Mouse (Mus musculus): ENCODE measurements around the gene Lgals3bp. TPM values are rescaled to one million over a fixed set of nuclear protein-coding genes. Genes with fewer than 3 reads are reported as not detected.

Lgals3bp gene
- polyA plus RNA-seq, 1 experiment from 2014 or later = 0.68 TPM

DNA sequence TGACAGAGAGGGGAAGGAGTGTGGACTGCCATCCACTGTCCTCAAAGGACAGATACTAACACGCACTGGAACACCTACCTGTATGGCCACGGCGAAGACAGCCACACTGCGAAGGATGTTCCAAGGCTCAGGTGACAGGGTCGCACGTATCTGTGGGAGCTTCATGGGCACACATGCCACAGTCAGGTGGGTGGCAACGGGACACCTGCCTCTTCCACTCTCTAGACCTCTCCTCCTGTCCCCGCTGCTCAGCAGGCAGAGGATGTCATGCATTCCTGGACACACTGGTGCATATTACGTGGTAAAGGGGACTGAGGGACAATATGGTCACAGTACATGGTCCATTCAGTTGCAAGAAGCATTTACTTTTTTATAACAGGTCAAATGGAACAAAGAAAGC, 15.6 kb upstream of the Lgals3bp start:
- Histone ChIP-seq H3K27me3 (ENCODE audit: low read depth, poor library complexity, severe bottlenecking) (no peaks in the 10 kb centered on the region), H3K36me3 (peaks cover 39% of the 10 kb centered on the region), H3K9me3 (replicated peaks) (no peaks in the 10 kb centered on the region), H3K4me3 (peak overlapping the region; percentile 99), H3K4me1 (peaks cover 40% of the 10 kb centered on the region), H3K27ac (replicated peaks) (no peak overlapping the region)
- DNase-seq (ENCODE audit: low spot score) = no peak
- 96% methylated on average over 9 of the region's 9 CpGs for WGBS

DNA sequence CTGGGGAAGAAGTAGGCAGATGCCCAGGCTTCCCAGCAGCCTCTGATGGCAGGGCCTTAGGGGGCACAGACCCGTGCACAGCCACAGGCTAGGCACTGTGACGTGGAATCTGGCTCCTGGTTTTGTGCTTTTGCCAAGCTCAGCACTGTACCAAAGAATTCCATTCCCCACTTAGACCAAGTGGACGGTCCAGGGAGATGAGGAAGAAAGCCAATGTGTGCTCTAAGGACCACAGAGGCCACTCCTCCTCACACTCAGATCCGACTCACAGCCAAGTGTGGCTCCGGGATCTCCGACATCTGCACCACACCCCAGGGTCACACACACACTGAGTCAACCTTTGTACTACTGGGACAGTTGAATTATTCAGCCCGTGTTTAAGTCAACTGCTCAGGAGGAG, 14.2 kb upstream of the Lgals3bp start:
- H3K4me1 ChIP-seq = peaks cover 40% of the 10 kb centered on the region
- 90% methylated on average over 7 of the region's 7 CpGs for WGBS
- H3K27me3 ChIP-seq (ENCODE audit: low read depth, poor library complexity, severe bottlenecking) = no peaks in the 10 kb centered on the region
- no peak overlapping the region for H3K4me3 ChIP-seq
- no peak overlapping the region for H3K27ac ChIP-seq (replicated peaks)
- DNase-seq (ENCODE audit: low spot score) = no peak
- H3K36me3 ChIP-seq = peaks cover 51% of the 10 kb centered on the region
- H3K9me3 ChIP-seq (replicated peaks) = no peaks in the 10 kb centered on the region

DNA sequence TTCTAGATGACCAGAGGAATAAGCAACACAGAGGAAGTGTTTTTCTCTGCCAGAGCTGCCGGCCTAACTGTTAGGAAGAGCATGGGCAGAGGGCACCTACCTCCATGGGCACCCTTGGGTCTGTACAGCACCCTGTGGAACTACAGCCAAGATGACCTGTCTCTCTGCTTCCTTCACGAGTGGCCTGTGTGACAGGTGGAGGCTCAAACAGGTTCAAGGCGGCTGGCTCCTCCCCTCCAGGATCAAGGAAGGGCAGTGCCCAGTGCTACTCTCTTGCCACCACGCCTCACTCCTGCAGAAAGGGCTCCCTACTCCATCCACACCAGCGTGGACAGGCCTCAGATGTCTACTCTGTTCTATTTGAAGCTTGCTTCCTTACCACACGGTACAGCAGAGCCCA, 13.7 kb upstream of the Lgals3bp start:
- Histone ChIP-seq H3K36me3 (peaks cover 55% of the 10 kb centered on the region), H3K4me3 (no peak overlapping the region), H3K4me1 (peaks cover 40% of the 10 kb centered on the region), H3K27me3 (ENCODE audit: low read depth, poor library complexity, severe bottlenecking) (no peaks in the 10 kb centered on the region), H3K27ac (replicated peaks) (no peak overlapping the region), H3K9me3 (replicated peaks) (no peaks in the 10 kb centered on the region)
- no peak for DNase-seq (ENCODE audit: low spot score)
- WGBS = 89% methylated on average over 6 of the region's 6 CpGs

DNA sequence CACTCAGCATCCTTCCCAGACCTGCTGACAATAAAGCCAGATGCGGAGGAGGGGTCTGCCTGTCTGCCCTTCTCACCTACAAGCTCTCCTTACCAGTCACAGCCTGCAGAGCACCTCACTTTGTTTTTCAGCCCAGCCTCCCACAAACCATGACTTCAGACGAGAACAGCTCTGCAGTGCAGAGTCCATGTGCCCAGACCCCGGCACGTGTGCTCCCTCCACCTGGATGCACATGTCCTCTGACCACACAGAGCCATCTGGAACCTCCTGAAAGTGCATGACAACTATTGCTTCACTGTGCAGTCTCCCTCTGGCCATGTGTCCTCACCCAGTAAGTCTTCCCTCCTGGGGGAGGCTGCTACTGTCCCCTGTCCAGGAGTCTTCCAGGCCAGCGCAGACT, 12.4 kb upstream of the Lgals3bp start:
- no peaks in the 10 kb centered on the region for H3K27me3 ChIP-seq (ENCODE audit: low read depth, poor library complexity, severe bottlenecking)
- WGBS = 93% methylated on average over 5 of the region's 5 CpGs
- peaks cover 69% of the 10 kb centered on the region for H3K36me3 ChIP-seq
- no peaks in the 10 kb centered on the region for H3K9me3 ChIP-seq (replicated peaks)
- peaks cover 29% of the 10 kb centered on the region for H3K4me1 ChIP-seq
- no peak overlapping the region for H3K27ac ChIP-seq (replicated peaks)
- DNase-seq (ENCODE audit: low spot score) = no peak
- H3K4me3 ChIP-seq = no peak overlapping the region

DNA sequence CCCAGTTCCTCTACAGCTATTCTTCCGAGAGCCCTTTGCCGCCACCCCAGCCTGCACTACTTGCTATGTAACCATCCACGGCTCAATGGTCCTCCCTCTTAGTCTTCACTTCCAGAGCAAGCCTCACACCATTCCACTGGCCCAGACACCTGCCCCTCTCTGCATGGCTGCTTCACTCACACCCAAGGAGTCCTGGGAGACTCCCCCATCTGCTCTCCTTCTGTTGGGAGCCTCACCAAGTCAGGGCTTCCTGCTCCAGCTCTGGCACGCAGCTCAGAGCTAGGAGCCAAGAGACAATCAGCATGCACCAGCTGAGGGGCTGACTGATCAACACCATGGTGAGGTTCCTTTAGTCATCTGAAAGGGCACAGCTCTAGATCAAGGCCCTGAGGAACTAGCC, 11.2 kb upstream of the Lgals3bp start:
- 90% methylated on average over 4 of the region's 4 CpGs for WGBS
- Histone ChIP-seq H3K4me3 (no peak overlapping the region), H3K4me1 (peaks cover 17% of the 10 kb centered on the region), H3K27me3 (ENCODE audit: low read depth, poor library complexity, severe bottlenecking) (no peaks in the 10 kb centered on the region), H3K9me3 (replicated peaks) (no peaks in the 10 kb centered on the region), H3K36me3 (peaks cover 81% of the 10 kb centered on the region), H3K27ac (replicated peaks) (no peak overlapping the region)
- no peak for DNase-seq (ENCODE audit: low spot score)

DNA sequence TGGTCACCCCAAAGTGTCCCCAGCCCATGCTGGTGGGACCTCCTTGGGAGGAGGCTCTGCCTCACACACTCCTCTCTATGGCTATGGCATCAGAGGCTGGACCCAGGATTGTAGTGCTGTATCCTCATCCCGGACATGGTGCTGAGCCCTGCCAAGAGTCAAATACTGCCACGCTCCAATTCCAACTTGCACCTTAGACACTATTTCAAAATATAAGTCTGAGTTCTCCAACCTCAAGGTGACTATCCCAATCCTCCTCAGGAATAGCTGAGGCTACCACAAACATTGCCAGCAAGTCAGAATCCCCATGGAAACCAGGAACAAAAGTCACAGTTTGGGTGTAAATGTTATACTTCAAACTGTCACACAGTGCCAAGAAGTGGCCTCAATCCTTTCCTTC, 10.7 kb upstream of the Lgals3bp start:
- Histone ChIP-seq H3K36me3 (peaks cover 85% of the 10 kb centered on the region), H3K9me3 (replicated peaks) (no peaks in the 10 kb centered on the region), H3K4me1 (peaks cover 13% of the 10 kb centered on the region), H3K27ac (replicated peaks) (no peak overlapping the region), H3K4me3 (no peak overlapping the region), H3K27me3 (ENCODE audit: low read depth, poor library complexity, severe bottlenecking) (no peaks in the 10 kb centered on the region)
- no peak for DNase-seq (ENCODE audit: low spot score)
- WGBS = 96% methylated on average over 2 of the region's 2 CpGs

DNA sequence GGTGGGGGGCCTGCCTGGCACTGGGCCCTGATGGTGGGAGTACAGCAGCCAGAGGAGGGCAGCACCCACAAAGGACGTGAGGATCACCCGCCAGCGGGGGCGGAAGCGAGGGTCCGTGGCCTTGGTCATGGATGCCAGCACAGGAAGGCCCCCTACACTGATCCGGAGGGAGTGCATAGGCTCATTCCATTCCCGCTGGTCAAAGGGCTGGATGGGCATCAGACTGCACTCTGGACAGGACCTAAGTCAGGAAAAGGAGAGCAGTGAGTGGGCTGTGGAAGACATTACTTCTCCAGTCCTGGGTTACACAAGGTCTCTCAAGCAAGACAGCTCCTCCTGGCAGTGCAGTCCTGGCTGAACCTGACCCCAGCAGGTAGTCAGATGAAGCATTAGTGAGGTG, 9.4 kb upstream of the Lgals3bp start:
- Histone ChIP-seq H3K4me1 (no peaks in the 10 kb centered on the region), H3K9me3 (replicated peaks) (no peaks in the 10 kb centered on the region), H3K27ac (replicated peaks) (no peak overlapping the region), H3K4me3 (no peak overlapping the region), H3K27me3 (ENCODE audit: low read depth, poor library complexity, severe bottlenecking) (no peaks in the 10 kb centered on the region), H3K36me3 (peaks cover 92% of the 10 kb centered on the region)
- 93% methylated on average over 8 of the region's 8 CpGs for WGBS
- DNase-seq (ENCODE audit: low spot score) = no peak

DNA sequence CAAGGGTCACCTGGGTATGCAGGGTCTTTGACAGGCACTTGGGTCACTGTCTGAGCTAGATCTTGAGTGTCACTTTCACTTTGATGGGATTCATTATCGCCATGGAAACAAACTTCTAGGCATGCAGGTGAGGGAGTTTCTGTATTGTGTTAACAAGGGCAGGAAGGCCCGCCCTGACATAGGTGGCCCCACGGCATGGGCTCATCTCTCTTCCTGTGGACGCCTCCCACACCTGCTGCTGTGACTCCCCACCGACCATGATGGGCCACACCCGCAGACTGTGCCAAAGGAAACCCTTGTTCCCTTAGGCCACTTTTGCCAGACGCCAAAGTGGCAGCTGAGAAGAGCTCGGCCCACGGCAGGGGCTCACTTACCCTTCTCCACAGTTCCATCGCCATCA, 8.6 kb upstream of the Lgals3bp start:
- DNase-seq (ENCODE audit: low spot score) = no peak
- no peak overlapping the region for H3K27ac ChIP-seq (replicated peaks)
- 95% methylated on average over 10 of the region's 10 CpGs for WGBS
- no peaks in the 10 kb centered on the region for H3K9me3 ChIP-seq (replicated peaks)
- H3K4me1 ChIP-seq = 0 out of 2 replicates have a peak, but pooled peaks cover 3% of the 10 kb centered on the region
- no peak overlapping the region for H3K4me3 ChIP-seq
- peaks cover 92% of the 10 kb centered on the region for H3K36me3 ChIP-seq
- no peaks in the 10 kb centered on the region for H3K27me3 ChIP-seq (ENCODE audit: low read depth, poor library complexity, severe bottlenecking)

DNA sequence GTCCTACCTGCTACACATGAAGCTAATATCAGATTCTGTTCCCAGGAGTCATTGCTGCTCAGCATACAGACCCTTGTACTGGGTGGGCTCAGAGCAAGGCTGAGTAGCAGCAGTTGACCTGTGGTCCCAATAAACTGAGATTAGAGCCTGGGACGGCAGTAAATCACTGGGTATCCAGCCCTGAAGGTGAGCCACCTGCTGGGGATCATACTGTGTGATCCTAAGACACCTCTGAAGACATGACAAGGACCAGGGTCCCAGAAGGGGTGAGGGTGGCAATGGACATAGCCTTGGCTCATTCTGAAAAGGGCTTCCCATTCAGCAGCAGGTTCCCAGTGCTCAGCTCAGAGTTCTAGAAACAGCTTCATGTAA, 8.2 kb upstream of the Lgals3bp start:
- WGBS = 84% methylated on average over 1 of the region's 1 CpGs
- no peak for DNase-seq (ENCODE audit: low spot score)
- Histone ChIP-seq H3K4me1 (0 out of 2 replicates have a peak, but pooled peaks cover 3% of the 10 kb centered on the region), H3K9me3 (replicated peaks) (no peaks in the 10 kb centered on the region), H3K27ac (replicated peaks) (no peak overlapping the region), H3K27me3 (ENCODE audit: low read depth, poor library complexity, severe bottlenecking) (no peaks in the 10 kb centered on the region), H3K36me3 (peaks cover 92% of the 10 kb centered on the region), H3K4me3 (no peak overlapping the region)

DNA sequence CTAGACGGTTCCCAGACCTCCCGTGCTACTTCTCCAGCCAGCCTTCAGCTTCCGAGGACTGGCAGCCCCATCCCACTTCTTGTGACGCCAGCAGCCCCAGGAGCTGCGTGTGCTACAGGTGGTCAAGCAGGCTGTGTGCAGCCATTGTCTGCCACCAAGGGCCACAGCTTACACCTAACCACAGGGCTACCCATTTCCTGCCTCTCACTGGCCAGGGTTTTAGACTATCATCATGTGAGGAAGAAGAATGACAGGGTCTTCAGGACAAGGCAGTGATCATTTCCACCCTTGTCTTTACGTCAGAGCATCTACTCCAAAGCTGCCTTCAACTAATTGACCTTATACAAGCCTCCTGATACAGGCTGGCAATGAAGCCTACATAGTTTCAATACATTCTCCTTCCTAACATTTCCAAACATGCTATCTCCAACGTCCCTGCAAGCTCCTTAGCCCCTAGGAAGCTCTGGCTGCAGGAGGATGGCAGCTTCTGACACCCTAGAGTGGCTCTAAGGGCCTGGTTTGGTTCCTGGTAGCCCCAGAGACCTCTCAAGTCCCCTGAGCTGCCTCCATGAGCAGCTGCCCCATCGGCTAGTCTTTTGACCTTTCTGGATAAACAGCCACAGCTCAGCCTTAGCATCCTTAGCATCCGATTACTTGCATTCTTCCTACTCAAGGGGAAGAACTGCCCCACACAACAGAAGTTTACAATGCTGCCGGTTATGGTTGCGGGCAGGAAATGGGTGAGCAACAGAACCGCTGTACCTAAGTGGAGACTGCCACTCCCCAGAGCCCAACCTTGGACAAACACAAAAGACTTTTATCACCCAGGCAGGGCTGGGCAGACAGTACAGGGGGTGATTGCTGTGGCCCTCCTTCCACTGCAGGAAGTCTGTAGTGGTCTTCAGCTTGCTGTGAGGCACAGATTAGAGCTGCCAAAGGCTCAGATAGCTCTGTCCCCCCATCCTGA, 7.5 kb upstream of the Lgals3bp start:
- no peaks in the 10 kb centered on the region for H3K9me3 ChIP-seq (replicated peaks)
- H3K4me1 ChIP-seq = 0 out of 2 replicates have a peak, but pooled peaks cover 3% of the 10 kb centered on the region
- WGBS = 89% methylated on average over 12 of the region's 12 CpGs
- no peak overlapping the region for H3K4me3 ChIP-seq
- H3K27me3 ChIP-seq (ENCODE audit: low read depth, poor library complexity, severe bottlenecking) = no peaks in the 10 kb centered on the region
- peaks cover 86% of the 10 kb centered on the region for H3K36me3 ChIP-seq
- no peak overlapping the region for H3K27ac ChIP-seq (replicated peaks)
- no peak for DNase-seq (ENCODE audit: low spot score)

DNA sequence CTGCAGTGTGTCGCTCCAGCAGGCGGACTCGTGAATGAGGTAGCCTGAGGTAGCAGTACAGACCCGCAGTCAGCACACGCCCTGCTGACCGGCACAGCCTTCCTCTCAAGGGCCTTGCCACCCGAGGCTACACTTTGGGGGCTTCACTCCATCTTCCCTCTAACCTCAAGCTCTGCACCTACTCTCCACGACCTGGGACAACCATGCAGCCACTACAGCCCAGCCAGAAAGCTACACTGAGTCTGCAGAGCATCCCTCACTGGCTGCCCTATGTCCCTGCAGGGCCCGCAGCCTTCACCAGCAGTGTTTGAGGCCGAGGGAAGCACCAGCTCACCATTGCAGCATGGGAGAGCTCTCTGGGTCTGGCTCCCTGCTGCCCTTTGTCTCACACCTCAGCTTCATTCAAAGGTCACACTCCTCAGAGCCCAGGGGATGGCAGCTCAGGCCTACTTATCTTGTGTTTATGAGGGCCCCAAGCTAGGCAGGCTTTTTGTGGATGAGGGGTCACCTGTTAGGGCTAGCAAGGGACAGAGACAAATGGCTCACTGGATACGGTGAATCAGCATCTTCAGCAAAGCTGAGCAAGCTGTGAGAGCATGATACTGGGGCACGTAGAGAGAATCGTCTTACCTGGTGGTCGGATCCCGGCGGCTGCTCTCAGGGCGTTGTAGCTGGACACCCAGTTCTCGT, 6.3 kb upstream of the Lgals3bp start:
- Histone ChIP-seq H3K36me3 (peaks cover 75% of the 10 kb centered on the region), H3K4me1 (0 out of 2 replicates have a peak, but pooled peaks cover 3% of the 10 kb centered on the region), H3K27ac (replicated peaks) (no peak overlapping the region), H3K27me3 (ENCODE audit: low read depth, poor library complexity, severe bottlenecking) (no peaks in the 10 kb centered on the region), H3K4me3 (no peak overlapping the region), H3K9me3 (replicated peaks) (no peaks in the 10 kb centered on the region)
- WGBS = 86% methylated on average over 18 of the region's 18 CpGs
- DNase-seq (ENCODE audit: low spot score) = no peak

DNA sequence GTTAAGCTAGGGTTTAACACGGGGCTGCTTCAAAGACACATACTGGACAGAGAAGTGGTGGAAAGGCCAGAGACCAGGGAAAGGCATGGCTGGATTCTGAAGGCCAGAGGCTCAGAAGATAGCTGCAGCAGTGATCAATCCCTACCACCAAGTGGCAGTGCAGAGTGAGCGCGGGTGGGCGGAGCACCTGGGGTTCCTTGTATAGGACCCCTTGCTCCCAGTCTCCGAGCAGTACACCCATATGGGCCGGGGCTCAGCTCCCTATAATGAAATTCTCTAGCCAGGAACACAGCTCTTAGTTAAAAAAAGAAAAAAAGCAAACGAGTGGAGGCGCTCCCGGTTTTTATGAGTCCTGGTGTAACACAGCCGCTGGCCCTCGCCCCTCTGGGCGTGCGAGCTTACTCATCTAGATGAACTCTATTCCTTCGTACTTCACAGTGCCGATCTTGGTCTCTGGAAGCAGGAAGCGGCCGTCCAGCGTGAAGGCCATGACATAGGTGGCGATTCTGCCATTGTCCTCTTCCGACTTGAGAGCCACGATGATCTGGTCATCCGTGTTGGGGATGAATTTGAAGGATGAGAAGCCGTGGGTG, 5.5 kb upstream of the Lgals3bp start:
- 88% methylated on average over 23 of the region's 23 CpGs for WGBS

More for the DNA sequence above, 5.5 kb upstream of the Lgals3bp start:
- H3K27ac ChIP-seq (replicated peaks) = no peak overlapping the region
- no peak overlapping the region for H3K4me3 ChIP-seq
- H3K27me3 ChIP-seq (ENCODE audit: low read depth, poor library complexity, severe bottlenecking) = no peaks in the 10 kb centered on the region
- DNase-seq (ENCODE audit: low spot score) = no peak
- H3K36me3 ChIP-seq = peaks cover 72% of the 10 kb centered on the region
- H3K4me1 ChIP-seq = 0 out of 2 replicates have a peak, but pooled peaks cover 3% of the 10 kb centered on the region
- no peaks in the 10 kb centered on the region for H3K9me3 ChIP-seq (replicated peaks)
